Mouse (Mus musculus): ENCODE measurements at regions not wholly inside any gene's neighbourhood (a gene's known extent, or its start where the extent isn't known, plus 50 kb on each side); places are given as distances from the start of the nearest gene placed in this dataset.

- TF ChIP-seq CTCF (IDR thresholded peaks at IDR 0.05; ENCODE audit: extremely low read depth, insufficient read length, insufficient replicate concordance, low read depth, low read length) (no peak), POLR2A (IDR thresholded peaks at IDR 0.05; ENCODE audit: low read depth, low read length) (no peak)
Measured at GRCm38 (mm10) chr3:143729473-143730076, 475.4 kb downstream of the Lmo4 start.

Measured in small intestine, adult 2 months (tissue).